Mouse (Mus musculus) liver, embryonic 13.5 days (tissue): ENCODE measurements around the gene Vps35l. TPM values are rescaled to one million over a fixed set of nuclear protein-coding genes. Genes with fewer than 3 reads are reported as not detected.

Experiments
- ATAC-seq: fragments of 200-750 bp; cut with Nextera tagmentation; 2 replicates; pipeline ENCODE4 v1.8.0; 2017; ENCODE audit warnings: low read depth, mild to moderate bottlenecking, moderate number of reproducible peaks, moderate library complexity
- DNase-seq: peaks from one replicate; pipeline ENCODE4 v3.0.0; 2022
- H3K27ac ChIP-seq: fragments of 300-500 bp; sonication (generic); 2 replicates; pipeline ENCODE4 v1.5.1; 2015; ENCODE audit warnings: moderate library complexity, mild to moderate bottlenecking, inconsistent platforms
- H3K27me3 ChIP-seq: fragments of 300-500 bp; sonication (generic); 2 replicates; pipeline ENCODE4 v1.6.1; 2015; ENCODE audit warnings: mild to moderate bottlenecking, inconsistent platforms
- H3K36me3 ChIP-seq: fragments of 300-500 bp; sonication (generic); 2 replicates; pipeline ENCODE4 v1.6.1; 2015; ENCODE audit warnings: mild to moderate bottlenecking, inconsistent platforms
- H3K4me1 ChIP-seq: fragments of 300-500 bp; sonication (generic); replicated peaks from 2 replicates; pipeline ENCODE4 v1.6.1; 2015; ENCODE audit warnings: inconsistent platforms
- H3K4me2 ChIP-seq: fragments of 300-500 bp; sonication (generic); 2 replicates; pipeline ENCODE4 v1.6.1; 2015; ENCODE audit warnings: inconsistent platforms, mild to moderate bottlenecking, moderate library complexity
- H3K4me3 ChIP-seq: fragments of 300-500 bp; sonication (generic); replicated peaks from 2 replicates; pipeline ENCODE4 v1.5.1; 2015; ENCODE audit warnings: mild to moderate bottlenecking, inconsistent platforms
- H3K9ac ChIP-seq: fragments of 300-500 bp; sonication (generic); 2 replicates; pipeline ENCODE4 v1.6.1; 2015; ENCODE audit warnings: mild to moderate bottlenecking, inconsistent platforms
- H3K9me3 ChIP-seq: fragments of 300-500 bp; sonication (generic); replicated peaks from 2 replicates; pipeline ENCODE4 v1.6.1; 2016; ENCODE audit warnings: inconsistent platforms
- WGBS: fragments of 180-500 bp; shearing (Covaris S2); methylation state at CpG from one replicate; pipeline ENCODE4 v1.1.7; 2015; ENCODE audit not compliant: insufficient replicate concordance; 5-methylcytosine and 5-hydroxymethylcytosine counted together
- polyA plus RNA-seq: library from polyadenylated mRNA; unstranded; fragments of >200 nt; fragmentation: Nextera tagmentation; extraction: Ambion mirVana; gene quantifications from 2 replicates; pipeline ENCODE4 v1.2.1, GENCODE M21; 2015

Gene Vps35l
- polyA plus RNA-seq, 1 experiment from 2014 or later = 37.6 TPM

DNA sequence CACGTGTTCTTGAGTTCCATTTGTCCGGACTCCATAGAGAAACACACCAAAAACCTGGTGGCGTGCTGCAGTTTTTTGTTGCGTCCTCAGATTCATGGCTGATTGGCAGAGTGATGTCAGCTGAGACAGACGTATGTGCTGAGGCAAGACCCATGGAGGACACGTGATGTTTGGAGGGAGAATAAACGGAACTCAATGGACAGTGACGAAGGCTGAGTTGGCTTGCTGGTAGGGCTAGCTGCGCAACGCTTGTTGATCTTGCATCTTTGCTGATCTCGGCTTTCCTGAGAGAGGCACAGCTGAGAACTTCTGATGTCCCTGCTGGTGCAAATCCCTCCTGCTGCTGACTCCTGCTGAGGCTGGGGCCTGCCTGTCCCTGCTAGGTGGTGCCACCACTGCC is 23.9 kb downstream of the Vps35l start:
- no peaks in the 10 kb centered on the region for H3K27me3 ChIP-seq
- DNase-seq = no peak
- no peaks in the 10 kb centered on the region for H3K9me3 ChIP-seq
- H3K9ac ChIP-seq = no peak overlapping the region
- no peak overlapping the region for H3K27ac ChIP-seq
- no peak for ATAC-seq
- no peak overlapping the region for H3K4me2 ChIP-seq
- peaks cover 12% of the 10 kb centered on the region for H3K4me1 ChIP-seq
- no peak overlapping the region for H3K4me3 ChIP-seq
- peaks cover 35% of the 10 kb centered on the region for H3K36me3 ChIP-seq
- WGBS = 87% methylated on average over 11 of the region's 11 CpGs

DNA sequence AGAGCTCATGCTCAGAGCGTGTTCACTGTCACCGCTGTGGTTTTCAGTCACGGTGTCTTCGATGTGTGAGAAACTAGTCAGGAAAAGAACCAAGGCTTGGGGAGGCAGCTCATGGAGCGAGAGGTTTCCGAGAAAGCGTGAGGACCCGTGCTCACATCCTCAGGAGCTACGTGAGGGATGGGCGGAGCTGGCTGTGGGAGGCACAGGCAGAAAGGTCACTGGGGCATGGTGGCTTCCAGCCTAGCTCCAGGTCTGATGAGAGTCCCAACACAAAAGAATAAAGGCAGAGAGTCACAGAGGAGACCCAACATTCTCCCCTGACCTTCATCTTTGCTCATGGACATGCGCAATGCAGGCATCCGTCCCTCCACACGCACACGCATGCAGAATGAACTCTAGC is 24.7 kb downstream of the Vps35l start:
- no peaks in the 10 kb centered on the region for H3K27me3 ChIP-seq
- H3K27ac ChIP-seq = no peak overlapping the region
- no peak overlapping the region for H3K4me2 ChIP-seq
- H3K9ac ChIP-seq = no peak overlapping the region
- H3K36me3 ChIP-seq = peaks cover 33% of the 10 kb centered on the region
- H3K9me3 ChIP-seq = no peaks in the 10 kb centered on the region
- DNase-seq (no peak), ATAC-seq (no peak)
- H3K4me3 ChIP-seq = no peak overlapping the region
- WGBS = 83% methylated on average over 14 of the region's 14 CpGs
- H3K4me1 ChIP-seq = peaks cover 9% of the 10 kb centered on the region

- no peak for ATAC-seq
- DNase-seq = no peak
These were observed 25.6 kb downstream of the Vps35l start for GRCm38 (mm10) chr7:118765604-118766003.

GRCm38 (mm10) chr7:118766119-118766833 is 26.2 kb downstream of the Vps35l start:
- WGBS = 58% methylated on average over 18 of the region's 18 CpGs
- H3K27me3 ChIP-seq = no peaks in the 10 kb centered on the region
- no peak for DNase-seq
- no peaks in the 10 kb centered on the region for H3K9me3 ChIP-seq
- H3K9ac ChIP-seq = no peak overlapping the region
- H3K4me1 ChIP-seq = peaks cover 5% of the 10 kb centered on the region; the same call in 1 of the 2 replicates
- peaks cover 17% of the 10 kb centered on the region for H3K36me3 ChIP-seq
- H3K4me2 ChIP-seq = no peak overlapping the region
- H3K27ac ChIP-seq = no peak overlapping the region
- H3K4me3 ChIP-seq = no peak overlapping the region
- no peak for ATAC-seq

More at GRCm38 (mm10) chr7:118765604-118766003, 25.6 kb downstream of the Vps35l start:
- WGBS = 62% methylated on average over 8 of the region's 8 CpGs
- Histone ChIP-seq H3K4me1 (peaks cover 5% of the 10 kb centered on the region; the same call in 1 of the 2 replicates), H3K36me3 (peaks cover 24% of the 10 kb centered on the region), H3K27me3 (no peaks in the 10 kb centered on the region), H3K9me3 (no peaks in the 10 kb centered on the region), H3K27ac (no peak overlapping the region), H3K9ac (no peak overlapping the region), H3K4me3 (no peak overlapping the region), H3K4me2 (no peak overlapping the region)

DNA sequence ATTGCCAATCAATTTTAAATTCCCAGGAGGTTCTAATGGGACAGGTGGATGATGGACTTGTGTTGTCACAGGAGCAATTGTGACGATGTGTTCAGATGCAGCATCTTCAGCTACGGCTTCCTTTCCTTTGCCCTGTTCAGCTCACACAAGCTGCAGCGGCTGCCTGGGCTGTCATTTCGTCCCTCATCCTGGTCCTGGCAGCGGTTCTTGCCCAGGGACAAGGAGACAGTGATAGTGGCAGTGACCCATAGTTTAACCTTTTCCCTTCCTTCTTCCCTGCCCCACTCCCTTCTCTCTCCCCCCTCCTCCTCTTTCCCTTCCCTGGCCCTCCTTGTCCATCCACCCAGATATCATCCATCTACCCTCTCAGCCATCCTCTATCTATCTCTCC is 26.8 kb downstream of the Vps35l start:
- no peak overlapping the region for H3K27ac ChIP-seq
- DNase-seq = no peak
- WGBS = 85% methylated on average over 5 of the region's 5 CpGs
- peaks cover 5% of the 10 kb centered on the region; the same call in 1 of the 2 replicates for H3K4me1 ChIP-seq
- H3K36me3 ChIP-seq = peaks cover 12% of the 10 kb centered on the region
- H3K9me3 ChIP-seq = no peaks in the 10 kb centered on the region
- H3K4me3 ChIP-seq = no peak overlapping the region
- H3K4me2 ChIP-seq = no peak overlapping the region
- ATAC-seq = no peak
- H3K9ac ChIP-seq = no peak overlapping the region
- no peaks in the 10 kb centered on the region for H3K27me3 ChIP-seq

GRCm38 (mm10) chr7:118769208-118769607 is 29.2 kb downstream of the Vps35l start:
- Histone ChIP-seq H3K27me3 (no peaks in the 10 kb centered on the region), H3K9me3 (no peaks in the 10 kb centered on the region), H3K27ac (no peak overlapping the region), H3K9ac (no peak overlapping the region), H3K4me2 (no peak overlapping the region), H3K4me1 (peaks cover 5% of the 10 kb centered on the region; the same call in 1 of the 2 replicates), H3K4me3 (no peak overlapping the region), H3K36me3 (peaks cover 12% of the 10 kb centered on the region)
- DNase-seq (no peak), ATAC-seq (no peak)
- WGBS = 64% methylated on average over 8 of the region's 8 CpGs

- DNase-seq (no peak), ATAC-seq (no peak)
- Histone ChIP-seq H3K27me3 (no peaks in the 10 kb centered on the region), H3K9me3 (no peaks in the 10 kb centered on the region), H3K36me3 (peaks cover 14% of the 10 kb centered on the region), H3K9ac (no peak overlapping the region), H3K4me3 (no peak overlapping the region), H3K4me2 (no peak overlapping the region), H3K4me1 (peaks cover 5% of the 10 kb centered on the region; the same call in 1 of the 2 replicates), H3K27ac (no peak overlapping the region)
- whole genome bisulfite sequencing = 13% methylated on average over 1 of the region's 1 CpGs
These were observed 29.6 kb downstream of the Vps35l start for GRCm38 (mm10) chr7:118769655-118770054.

DNA sequence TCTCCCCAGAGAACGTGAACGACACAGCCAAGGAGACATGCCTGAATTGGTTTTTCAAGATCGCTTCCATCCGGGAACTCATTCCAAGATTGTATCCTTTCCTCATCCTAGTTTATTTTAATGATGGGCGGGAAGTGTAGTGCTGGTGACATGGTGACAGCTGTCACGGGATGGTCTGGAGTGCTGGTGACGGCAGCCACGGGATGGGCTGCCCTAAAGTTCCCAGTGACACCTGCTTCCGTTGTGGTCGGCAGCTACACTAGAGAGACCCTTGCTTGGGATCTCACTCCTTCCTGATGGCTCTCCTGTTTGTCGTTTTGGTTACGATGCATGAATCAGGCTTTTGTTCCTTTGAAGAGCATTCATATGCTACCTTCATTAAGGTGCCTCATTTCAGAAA is 33.0 kb downstream of the Vps35l start:
- WGBS = 84% methylated on average over 12 of the region's 12 CpGs
- Histone ChIP-seq H3K9me3 (no peaks in the 10 kb centered on the region), H3K4me2 (no peak overlapping the region), H3K4me3 (no peak overlapping the region), H3K27ac (no peak overlapping the region), H3K4me1 (peaks cover 8% of the 10 kb centered on the region), H3K9ac (no peak overlapping the region), H3K36me3 (peaks cover 32% of the 10 kb centered on the region), H3K27me3 (no peaks in the 10 kb centered on the region)
- ATAC-seq (no peak), DNase-seq (no peak)

DNA sequence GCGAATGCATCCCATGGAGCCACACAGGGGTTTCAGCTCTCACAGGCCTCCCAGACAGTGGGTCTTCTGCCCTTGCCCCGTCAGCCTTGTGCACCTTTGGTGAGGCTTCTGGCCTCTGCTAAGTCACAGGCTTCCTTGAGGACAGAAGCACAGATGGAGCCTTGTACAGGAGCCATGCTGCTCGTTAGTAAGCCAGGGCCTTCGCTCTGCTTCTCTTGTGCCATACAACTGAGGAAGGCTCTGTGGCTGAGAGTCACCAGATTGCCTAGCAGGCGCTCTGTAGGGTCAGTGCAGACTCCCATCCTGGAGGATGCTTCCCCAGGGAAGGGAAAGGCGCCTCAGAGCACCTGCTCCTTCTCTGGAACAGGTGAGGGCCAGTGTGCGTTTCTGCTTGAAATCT is 36.0 kb downstream of the Vps35l start:
- no peak for DNase-seq
- Histone ChIP-seq H3K27me3 (no peaks in the 10 kb centered on the region), H3K9me3 (no peaks in the 10 kb centered on the region), H3K9ac (no peak overlapping the region), H3K4me1 (peaks cover 3% of the 10 kb centered on the region), H3K27ac (no peak overlapping the region), H3K36me3 (peaks cover 45% of the 10 kb centered on the region), H3K4me3 (no peak overlapping the region), H3K4me2 (no peak overlapping the region)
- WGBS = 78% methylated on average over 7 of the region's 7 CpGs
- no peak for ATAC-seq

- DNase-seq (no peak), ATAC-seq (no peak)
- H3K4me2 ChIP-seq = no peak overlapping the region
- peaks cover 48% of the 10 kb centered on the region for H3K36me3 ChIP-seq
- H3K9ac ChIP-seq = no peak overlapping the region
- H3K4me1 ChIP-seq = peaks cover 3% of the 10 kb centered on the region
- H3K27ac ChIP-seq = no peak overlapping the region
- no peak overlapping the region for H3K4me3 ChIP-seq
- 82% methylated on average over 9 of the region's 9 CpGs for WGBS
- no peaks in the 10 kb centered on the region for H3K9me3 ChIP-seq
- H3K27me3 ChIP-seq = no peaks in the 10 kb centered on the region
These were observed 36.5 kb downstream of the Vps35l start for GRCm38 (mm10) chr7:118776491-118776890.

DNA sequence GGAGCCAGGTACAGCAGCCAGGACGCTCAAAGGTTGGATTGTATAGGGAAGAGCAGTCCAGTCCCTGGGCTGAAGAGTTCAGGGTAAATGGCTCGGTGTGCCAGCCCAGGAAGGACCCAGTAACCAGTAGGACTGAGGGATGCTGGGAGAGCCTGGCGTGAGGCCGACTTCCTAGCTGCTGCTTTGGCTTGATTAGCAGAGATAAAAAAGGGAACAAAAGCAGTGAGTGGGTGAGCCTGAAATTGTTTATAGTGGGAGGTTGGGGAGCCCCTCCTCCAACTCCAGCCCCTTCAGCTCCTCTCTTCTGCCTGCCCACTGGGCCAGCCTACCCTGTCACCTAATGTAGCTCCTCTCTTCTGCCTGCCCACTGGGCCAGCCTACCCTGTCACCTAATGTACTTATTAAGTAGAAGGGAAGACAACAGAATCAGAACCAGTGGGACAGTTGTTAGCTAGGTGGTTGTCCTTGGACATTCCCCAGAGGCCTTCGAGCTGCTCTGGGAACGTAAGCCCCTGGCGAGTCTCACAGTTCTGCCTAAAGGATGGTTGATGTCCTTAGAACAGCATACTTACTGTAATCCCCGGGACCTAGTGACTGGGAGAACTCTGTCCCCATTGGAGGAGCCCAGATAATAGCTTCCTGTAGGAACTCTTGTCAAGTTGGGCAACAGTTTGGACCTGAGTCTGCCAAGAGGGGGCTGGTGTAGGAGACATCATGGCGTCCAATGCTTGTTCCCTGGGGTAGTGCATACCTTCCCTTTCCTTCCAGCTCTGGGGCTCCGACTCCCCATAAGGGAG is 37.8 kb downstream of the Vps35l start:
- WGBS = 59% methylated on average over 10 of the region's 10 CpGs
- no peak; the same call in 1 of the 2 replicates for ATAC-seq
- peaks cover 48% of the 10 kb centered on the region for H3K36me3 ChIP-seq

More for the DNA sequence above, 37.8 kb downstream of the Vps35l start:
- Histone ChIP-seq H3K4me3 (no peak overlapping the region), H3K9ac (no peak overlapping the region), H3K9me3 (no peaks in the 10 kb centered on the region), H3K27me3 (no peaks in the 10 kb centered on the region), H3K4me2 (no peak overlapping the region), H3K4me1 (peaks cover 3% of the 10 kb centered on the region), H3K27ac (no peak overlapping the region)
- no peak for DNase-seq
